Mouse (Mus musculus): ENCODE data around the gene Csnk2b. TPM values are rescaled to one million over a fixed set of nuclear protein-coding genes. Genes with fewer than 3 reads are reported as not detected.

Gene Csnk2b
- polyA plus RNA-seq, 1 experiment from 2014 or later: 308 TPM

GRCm38 (mm10) chr17:35079778-35080177 is 42.1 kb downstream of the Csnk2b start:
- Histone ChIP-seq H3K9me3 (no peaks in the 10 kb centered on the region), H3K4me3 (no peak overlapping the region), H3K9ac (no peak overlapping the region), H3K4me2 (no peak overlapping the region), H3K4me1 (replicated peaks) (peaks cover 8% of the 10 kb centered on the region; the same call in 1 of the 2 replicates), H3K27me3 (no peaks in the 10 kb centered on the region), H3K36me3 (no peaks in the 10 kb centered on the region), H3K27ac (replicated peaks) (no peak overlapping the region)
- no peak for ATAC-seq (ENCODE audit: low FRiP score, low read depth)
- 70% methylated on average over 9 of the region's 9 CpGs for WGBS

GRCm38 (mm10) chr17:35077786-35078233 is 44.0 kb downstream of the Csnk2b start, which contains the start of gene Ly6g6d:
Gene Ly6g6d, minus strand, starts transcription at chr17:35078065.
- Histone ChIP-seq H3K4me3 (peak within 1 kb of the TSS; percentile 20), H3K27me3 (no peaks in the 10 kb centered on the region), H3K36me3 (no peaks in the 10 kb centered on the region), H3K4me2 (peak within 1 kb of the TSS; percentile 49), H3K4me1 (replicated peaks) (peaks cover 8% of the 10 kb centered on the region; the same call in 1 of the 2 replicates), H3K27ac (replicated peaks) (no peak within 1 kb of the TSS), H3K9ac (peak within 1 kb of the TSS; percentile 10; the same call in 1 of the 2 replicates), H3K9me3 (no peaks in the 10 kb centered on the region)
- 18% methylated on average over 14 of the region's 14 CpGs for WGBS
- no peak for ATAC-seq (ENCODE audit: low FRiP score, low read depth)

- Histone ChIP-seq H3K27ac (replicated peaks) (no peak overlapping the region), H3K4me1 (replicated peaks) (peaks cover 8% of the 10 kb centered on the region; the same call in 1 of the 2 replicates), H3K9me3 (no peaks in the 10 kb centered on the region), H3K9ac (no peak overlapping the region), H3K4me3 (peak overlapping the region; percentile 20; the same call in 1 of the 2 replicates), H3K4me2 (peak overlapping the region; percentile 49), H3K27me3 (no peaks in the 10 kb centered on the region), H3K36me3 (no peaks in the 10 kb centered on the region)
- ATAC-seq (ENCODE audit: low FRiP score, low read depth): 0 out of 2 replicates have a peak, but pooled peaks have one; percentile 27
- WGBS: 27% methylated on average over 2 of the region's 2 CpGs
These were observed 44.6 kb downstream of the Csnk2b start for GRCm38 (mm10) chr17:35077285-35077684.

- peaks cover 8% of the 10 kb centered on the region; the same call in 1 of the 2 replicates for H3K4me1 ChIP-seq (replicated peaks)
- H3K27me3 ChIP-seq: no peaks in the 10 kb centered on the region
- H3K4me2 ChIP-seq: peak within 1 kb of the TSS; percentile 49
- peak within 1 kb of the TSS; percentile 20 for H3K4me3 ChIP-seq
- 35% methylated on average over 10 of the region's 10 CpGs for WGBS
- no peaks in the 10 kb centered on the region for H3K36me3 ChIP-seq
- no peak for ATAC-seq (ENCODE audit: low FRiP score, low read depth)
- peak within 1 kb of the TSS; percentile 10; the same call in 1 of the 2 replicates for H3K9ac ChIP-seq
- no peak within 1 kb of the TSS for H3K27ac ChIP-seq (replicated peaks)
- H3K9me3 ChIP-seq: no peaks in the 10 kb centered on the region
These were observed 45.2 kb downstream of the Csnk2b start, which contains the start of gene Ly6g6e for GRCm38 (mm10) chr17:35076507-35077176. Gene Ly6g6e, plus strand, starts transcription at chr17:35076902.

- H3K9ac ChIP-seq: no peak overlapping the region
- H3K36me3 ChIP-seq: no peaks in the 10 kb centered on the region
- ATAC-seq (ENCODE audit: low FRiP score, low read depth): no peak
- H3K4me3 ChIP-seq: no peak overlapping the region
- no peaks in the 10 kb centered on the region for H3K9me3 ChIP-seq
- no peaks in the 10 kb centered on the region for H3K27me3 ChIP-seq
- H3K4me2 ChIP-seq: no peak overlapping the region
- no peak overlapping the region for H3K27ac ChIP-seq (replicated peaks)
- 57% methylated on average over 17 of the region's 17 CpGs for WGBS
- H3K4me1 ChIP-seq (replicated peaks): peaks cover 8% of the 10 kb centered on the region; the same call in 1 of the 2 replicates
These were observed 47.8 kb downstream of the Csnk2b start for GRCm38 (mm10) chr17:35074097-35074496.

- H3K4me2 ChIP-seq: no peak overlapping the region
- no peaks in the 10 kb centered on the region for H3K36me3 ChIP-seq
- no peaks in the 10 kb centered on the region for H3K4me1 ChIP-seq (replicated peaks)
- H3K9me3 ChIP-seq: no peaks in the 10 kb centered on the region
- no peak for ATAC-seq (ENCODE audit: low FRiP score, low read depth)
- H3K4me3 ChIP-seq: no peak overlapping the region
- peaks cover 7% of the 10 kb centered on the region; the same call in 1 of the 2 replicates for H3K27me3 ChIP-seq
- WGBS: 81% methylated on average over 9 of the region's 9 CpGs
- no peak overlapping the region for H3K9ac ChIP-seq
- H3K27ac ChIP-seq (replicated peaks): no peak overlapping the region
These were observed 50.4 kb downstream of the Csnk2b start for GRCm38 (mm10) chr17:35071454-35071853.

GRCm38 (mm10) chr17:35070556-35071229 is 51.2 kb downstream of the Csnk2b start:
- H3K36me3 ChIP-seq: no peaks in the 10 kb centered on the region
- H3K9ac ChIP-seq: no peak overlapping the region
- peaks cover under 1% of the 10 kb centered on the region for H3K4me1 ChIP-seq (replicated peaks)
- no peaks in the 10 kb centered on the region for H3K9me3 ChIP-seq
- ATAC-seq (ENCODE audit: low FRiP score, low read depth): no peak
- no peak overlapping the region for H3K4me3 ChIP-seq
- WGBS: 60% methylated on average over 6 of the region's 6 CpGs
- H3K27ac ChIP-seq (replicated peaks): no peak overlapping the region
- no peak overlapping the region for H3K4me2 ChIP-seq
- H3K27me3 ChIP-seq: peaks cover 13% of the 10 kb centered on the region

GRCm38 (mm10) chr17:35068213-35068914 is 53.5 kb downstream of the Csnk2b start:
- no peak overlapping the region for H3K9ac ChIP-seq
- H3K4me1 ChIP-seq (replicated peaks): peaks cover 11% of the 10 kb centered on the region
- no peak overlapping the region for H3K27ac ChIP-seq (replicated peaks)
- H3K36me3 ChIP-seq: no peaks in the 10 kb centered on the region
- no peak for ATAC-seq (ENCODE audit: low FRiP score, low read depth)
- H3K4me2 ChIP-seq: no peak overlapping the region
- peaks cover 31% of the 10 kb centered on the region for H3K27me3 ChIP-seq
- H3K9me3 ChIP-seq: no peaks in the 10 kb centered on the region
- H3K4me3 ChIP-seq: no peak overlapping the region
- 88% methylated on average over 17 of the region's 17 CpGs for WGBS

Other genes with a start within 250 kb of the Csnk2b start
- 11.9 and 12.9 TPM in 2 replicates for gene Zbtb12, start 242.6 kb downstream of the Csnk2b start, polyA plus RNA-seq (2015; fragmentation: Nextera tagmentation; extraction: Ambion mirVana)
- gene Gm20547, start 240.0 kb downstream of the Csnk2b start, polyA plus RNA-seq (2015; fragmentation: Nextera tagmentation; extraction: Ambion mirVana): not detected in 2 replicates
- gene C2, start 223.8 kb downstream of the Csnk2b start, polyA plus RNA-seq (2015; fragmentation: Nextera tagmentation; extraction: Ambion mirVana): 2.4 and 3.7 TPM in 2 replicates
- 90.9 and 96.7 TPM in 2 replicates for gene Ehmt2, start 223.6 kb downstream of the Csnk2b start, polyA plus RNA-seq (2015; fragmentation: Nextera tagmentation; extraction: Ambion mirVana)
- 0.09 TPM in 1 of 2 replicates, not detected in the other for gene Slc44a4, start 207.6 kb downstream of the Csnk2b start, polyA plus RNA-seq (2015; fragmentation: Nextera tagmentation; extraction: Ambion mirVana)
- gene Neu1, start 190.8 kb downstream of the Csnk2b start, polyA plus RNA-seq (2015; fragmentation: Nextera tagmentation; extraction: Ambion mirVana): 35.9 and 38.3 TPM in 2 replicates
- gene Hspa1b, start 162.8 kb downstream of the Csnk2b start, polyA plus RNA-seq (2015; fragmentation: Nextera tagmentation; extraction: Ambion mirVana): 0.31 and 0.51 TPM in 2 replicates
- gene Gm20481, start 152.1 kb downstream of the Csnk2b start, polyA plus RNA-seq (2015; fragmentation: Nextera tagmentation; extraction: Ambion mirVana): 1.0 TPM in 1 of 2 replicates, not detected in the other
- gene Hspa1a, start 149.9 kb downstream of the Csnk2b start, polyA plus RNA-seq (2015; fragmentation: Nextera tagmentation; extraction: Ambion mirVana): 12.0 and 13.1 TPM in 2 replicates
- 1.3 and 1.8 TPM in 2 replicates for gene Hspa1l, start 149.3 kb downstream of the Csnk2b start, polyA plus RNA-seq (2015; fragmentation: Nextera tagmentation; extraction: Ambion mirVana)
- gene Lsm2, start 140.2 kb downstream of the Csnk2b start, polyA plus RNA-seq (2015; fragmentation: Nextera tagmentation; extraction: Ambion mirVana): 109 and 113 TPM in 2 replicates
- 60.4 and 68.7 TPM in 2 replicates for gene Vars, start 121.1 kb downstream of the Csnk2b start, polyA plus RNA-seq (2015; fragmentation: Nextera tagmentation; extraction: Ambion mirVana)
- 0.14 TPM in 2 replicates for gene Vwa7, start 105.5 kb downstream of the Csnk2b start, polyA plus RNA-seq (2015; fragmentation: Nextera tagmentation; extraction: Ambion mirVana)
- gene Sapcd1, start 94.0 kb downstream of the Csnk2b start, polyA plus RNA-seq (2015; fragmentation: Nextera tagmentation; extraction: Ambion mirVana): 1.6 and 2.3 TPM in 2 replicates
- 1.6 and 3.4 TPM in 2 replicates for gene Msh5, start 75.3 kb downstream of the Csnk2b start, polyA plus RNA-seq (2015; fragmentation: Nextera tagmentation; extraction: Ambion mirVana)
- 87.4 TPM in 2 replicates for gene Clic1, start 72.1 kb downstream of the Csnk2b start, polyA plus RNA-seq (2015; fragmentation: Nextera tagmentation; extraction: Ambion mirVana)
- gene Ddah2, start 63.0 kb downstream of the Csnk2b start, polyA plus RNA-seq (2015; fragmentation: Nextera tagmentation; extraction: Ambion mirVana): 349 and 367 TPM in 2 replicates
- gene Ly6g6c, start 56.7 kb downstream of the Csnk2b start, polyA plus RNA-seq (2015; fragmentation: Nextera tagmentation; extraction: Ambion mirVana): 0.18 TPM in 1 of 2 replicates, not detected in the other
- 0.22 and 0.25 TPM in 2 replicates for gene Mpig6b, start 55.9 kb downstream of the Csnk2b start, polyA plus RNA-seq (2015; fragmentation: Nextera tagmentation; extraction: Ambion mirVana)
- gene Ly6g6e, start 45.2 kb downstream of the Csnk2b start, polyA plus RNA-seq (2015; fragmentation: Nextera tagmentation; extraction: Ambion mirVana): 0.43 and 0.53 TPM in 2 replicates
- gene Ly6g6d, start 44.0 kb downstream of the Csnk2b start, polyA plus RNA-seq (2015; fragmentation: Nextera tagmentation; extraction: Ambion mirVana): 1.2 and 1.8 TPM in 2 replicates
- 0.24 TPM in 1 of 2 replicates, not detected in the other for gene Ly6g6f, start 36.4 kb downstream of the Csnk2b start, polyA plus RNA-seq (2015; fragmentation: Nextera tagmentation; extraction: Ambion mirVana)
- gene Abhd16a, start 32.8 kb downstream of the Csnk2b start, polyA plus RNA-seq (2015; fragmentation: Nextera tagmentation; extraction: Ambion mirVana): 102 and 106 TPM in 2 replicates
- gene Ly6g5c, start 13.8 kb downstream of the Csnk2b start, polyA plus RNA-seq (2015; fragmentation: Nextera tagmentation; extraction: Ambion mirVana): not detected in 2 replicates
- 1.1 and 1.2 TPM in 2 replicates for gene Ly6g5b, start 6.6 kb downstream of the Csnk2b start, polyA plus RNA-seq (2015; fragmentation: Nextera tagmentation; extraction: Ambion mirVana)
- 24.3 and 25.4 TPM in 2 replicates for gene Gpank1, start 598 bp downstream of the Csnk2b start, polyA plus RNA-seq (2015; fragmentation: Nextera tagmentation; extraction: Ambion mirVana)
- 9.3 and 10.8 TPM in 2 replicates for gene D17H6S53E, start 4.3 kb upstream of the Csnk2b start, polyA plus RNA-seq (2015; fragmentation: Nextera tagmentation; extraction: Ambion mirVana)
- 0.21 and 0.79 TPM in 2 replicates for gene Apom, start 10.0 kb upstream of the Csnk2b start, polyA plus RNA-seq (2015; fragmentation: Nextera tagmentation; extraction: Ambion mirVana)
- gene Bag6, start 13.1 kb upstream of the Csnk2b start, polyA plus RNA-seq (2015; fragmentation: Nextera tagmentation; extraction: Ambion mirVana): 70.0 and 75.7 TPM in 2 replicates
- 175 and 181 TPM in 2 replicates for gene Prrc2a, start 42.8 kb upstream of the Csnk2b start, polyA plus RNA-seq (2015; fragmentation: Nextera tagmentation; extraction: Ambion mirVana)
- gene Aif1, start 54.0 kb upstream of the Csnk2b start, polyA plus RNA-seq (2015; fragmentation: Nextera tagmentation; extraction: Ambion mirVana): 7.4 and 9.6 TPM in 2 replicates
- gene Lst1, start 66.4 kb upstream of the Csnk2b start, polyA plus RNA-seq (2015; fragmentation: Nextera tagmentation; extraction: Ambion mirVana): 5.6 and 13.9 TPM in 2 replicates
- 0.84 and 0.97 TPM in 2 replicates for gene Ltb, start 72.4 kb upstream of the Csnk2b start, polyA plus RNA-seq (2015; fragmentation: Nextera tagmentation; extraction: Ambion mirVana)
- gene Tnf, start 80.0 kb upstream of the Csnk2b start, polyA plus RNA-seq (2015; fragmentation: Nextera tagmentation; extraction: Ambion mirVana): 0.13 TPM in 1 of 2 replicates, not detected in the other
- gene Lta, start 83.3 kb upstream of the Csnk2b start, polyA plus RNA-seq (2015; fragmentation: Nextera tagmentation; extraction: Ambion mirVana): 0.39 and 0.42 TPM in 2 replicates
- 0.43 and 0.55 TPM in 2 replicates for gene Gm16181, start 98.8 kb upstream of the Csnk2b start, polyA plus RNA-seq (2015; fragmentation: Nextera tagmentation; extraction: Ambion mirVana)
- 99.1 and 110 TPM in 2 replicates for gene Atp6v1g2, start 111.6 kb upstream of the Csnk2b start, polyA plus RNA-seq (2015; fragmentation: Nextera tagmentation; extraction: Ambion mirVana)
- gene Nfkbil1, start 113.7 kb upstream of the Csnk2b start, polyA plus RNA-seq (2015; fragmentation: Nextera tagmentation; extraction: Ambion mirVana): 10.8 and 12.0 TPM in 2 replicates
- 361 and 365 TPM in 2 replicates for gene Ddx39b, start 119.7 kb upstream of the Csnk2b start, polyA plus RNA-seq (2015; fragmentation: Nextera tagmentation; extraction: Ambion mirVana)
- 118 and 128 TPM in 2 replicates for gene H2-D1, start 140.7 kb upstream of the Csnk2b start, polyA plus RNA-seq (2015; fragmentation: Nextera tagmentation; extraction: Ambion mirVana)
- gene H2-Q1, start 198.4 kb upstream of the Csnk2b start, polyA plus RNA-seq (2015; fragmentation: Nextera tagmentation; extraction: Ambion mirVana): 0.39 and 0.58 TPM in 2 replicates
- 2.5 and 3.1 TPM in 2 replicates for gene H2-Q2, start 220.2 kb upstream of the Csnk2b start, polyA plus RNA-seq (2015; fragmentation: Nextera tagmentation; extraction: Ambion mirVana)